In genomic region chr2:156774035-156774737, GRCm38 (mm10) we compare ENCODE assay signal across 9 mouse cellular contexts. TPM values are rescaled to one million over a fixed set of nuclear protein-coding genes. Genes with fewer than 3 reads are reported as not detected.
DNase-seq lines count a peak whose midpoint lies in the region; ATAC-seq and TF ChIP-seq lines count a peak whose summit lies in the region.
"Had no signal": no experiment of that assay in that cellular context is flagged by ENCODE, and none has a peak within 500 bp of the region (broad histone marks: within the 10 kb centered on the region; RNA-seq: fewer than 3 reads in every experiment).

No protein-coding gene starts in this region.

- no peaks in the 10 kb centered on the region for H3K9me3 ChIP-seq in lung, embryonic 16.5 days (ENCODE audit: control insufficient read depth, low read length)
- H3K9me3 ChIP-seq in forebrain, postnatal 0 days (ENCODE audit: low read length): no peaks in the 10 kb centered on the region
- no peaks in the 10 kb centered on the region for H3K9me3 ChIP-seq in limb, embryonic 13.5 days
- H3K9me3 ChIP-seq in stomach, postnatal 0 days (ENCODE audit: control insufficient read depth, low read length): no peaks in the 10 kb centered on the region

- peak overlapping the region; percentile 67 for H3K9ac ChIP-seq in lung, embryonic 16.5 days (ENCODE audit: low read length)
- no peak overlapping the region for H3K9ac ChIP-seq in forebrain, postnatal 0 days
- peak overlapping the region; percentile 72 for H3K9ac ChIP-seq in limb, embryonic 13.5 days
- H3K9ac ChIP-seq in stomach, postnatal 0 days (ENCODE audit: low read length): peak overlapping the region; percentile 87

- no peak for TF ChIP-seq EP300 in stomach, postnatal 0 days (optimal IDR thresholded peaks at IDR 0.05)

- 65% methylated on average over 13 of the region's 13 CpGs for WGBS in lung, embryonic 16.5 days
- whole genome bisulfite sequencing in forebrain, postnatal 0 days: 66% methylated on average over 13 of the region's 13 CpGs
- 72% methylated on average over 13 of the region's 13 CpGs for WGBS in limb, embryonic 13.5 days
- 64% methylated on average over 13 of the region's 13 CpGs for WGBS in stomach, postnatal 0 days

- peak overlapping the region; percentile 94 for H3K27ac ChIP-seq in lung, embryonic 16.5 days (ENCODE audit: low read length)
- H3K27ac ChIP-seq in forebrain, postnatal 0 days (ENCODE audit: low read depth, low read length): no peak overlapping the region
- peak overlapping the region; percentile 88 for H3K27ac ChIP-seq in limb, embryonic 13.5 days
- peak overlapping the region; percentile 95 for H3K27ac ChIP-seq in stomach, postnatal 0 days (replicated peaks)

- no peak for TF ChIP-seq CTCF in forebrain, postnatal 0 days (IDR thresholded peaks at IDR 0.05; ENCODE audit: low read depth)
- TF ChIP-seq CTCF in stomach, postnatal 0 days (IDR thresholded peaks at IDR 0.05; ENCODE audit: low read depth): no peak

- no peak for DNase-seq in lung, adult 18-20 months
- no peak for DNase-seq in forebrain, postnatal 0 days
- DNase-seq in stomach, postnatal 0 days (ENCODE audit: low spot score): peak; percentile 13
- no peak for DNase-seq in cerebellum, postnatal 4 days (ENCODE audit: low spot score in 2 of 2)
- DNase-seq in thymus, adult 18-20 months: no peak

- no peaks in the 10 kb centered on the region for H3K27me3 ChIP-seq in lung, embryonic 16.5 days (ENCODE audit: control insufficient read depth, insufficient read depth, low read depth, low read length)
- H3K27me3 ChIP-seq in forebrain, postnatal 0 days (ENCODE audit: insufficient read depth, low read length): no peaks in the 10 kb centered on the region
- no peaks in the 10 kb centered on the region for H3K27me3 ChIP-seq in limb, embryonic 13.5 days
- H3K27me3 ChIP-seq in stomach, postnatal 0 days (ENCODE audit: control insufficient read depth, insufficient read depth, low read length): no peaks in the 10 kb centered on the region

- H3K4me2 ChIP-seq in lung, embryonic 16.5 days (ENCODE audit: low read depth, low read length): peak overlapping the region; percentile 58
- H3K4me2 ChIP-seq in forebrain, postnatal 0 days (ENCODE audit: low read depth): peak overlapping the region; percentile 59
- peak overlapping the region; percentile 75 for H3K4me2 ChIP-seq in limb, embryonic 13.5 days (replicated peaks)
- H3K4me2 ChIP-seq in stomach, postnatal 0 days (replicated peaks; ENCODE audit: low read depth): peak overlapping the region; percentile 54

- peak overlapping the region; percentile 47; the same call in 1 of the 2 replicates for H3K4me3 ChIP-seq in lung, embryonic 16.5 days (ENCODE audit: low read length)
- peak overlapping the region; percentile 25; the same call in 1 of the 2 replicates for H3K4me3 ChIP-seq in forebrain, postnatal 0 days (ENCODE audit: low read depth, low read length)
- H3K4me3 ChIP-seq in limb, embryonic 13.5 days: peak overlapping the region; percentile 48
- H3K4me3 ChIP-seq in stomach, postnatal 0 days (ENCODE audit: low read depth, low read length): peak overlapping the region; percentile 58
- H3K4me3 ChIP-seq: erythroblast, embryonic 14.5 days had no signal

- peaks cover 22% of the 10 kb centered on the region for H3K4me1 ChIP-seq in lung, embryonic 16.5 days (replicated peaks; ENCODE audit: control insufficient read depth, insufficient read depth, low read length)
- H3K4me1 ChIP-seq in forebrain, postnatal 0 days (ENCODE audit: insufficient read depth): no peaks in the 10 kb centered on the region; the same call in 1 of the 2 replicates
- peaks cover 32% of the 10 kb centered on the region for H3K4me1 ChIP-seq in limb, embryonic 13.5 days
- no peaks in the 10 kb centered on the region for H3K4me1 ChIP-seq in stomach, postnatal 0 days (replicated peaks; ENCODE audit: control insufficient read depth, insufficient read depth)

- ATAC-seq in lung, embryonic 16.5 days (ENCODE audit: low read depth): no peak
- no peak for ATAC-seq in forebrain, postnatal 0 days
- ATAC-seq in limb, embryonic 13.5 days (ENCODE audit: low FRiP score, low read depth): no peak
- ATAC-seq in stomach, postnatal 0 days (ENCODE audit: low FRiP score, low TSS enrichment): peak; percentile 50; the same call in 1 of the 2 replicates
- ATAC-seq: activated CD4-positive, CD25-positive, alpha-beta regulatory T cell, adult 4 months had no signal

- no peaks in the 10 kb centered on the region for H3K36me3 ChIP-seq in lung, embryonic 16.5 days (ENCODE audit: control insufficient read depth, insufficient read depth, low read length)
- H3K36me3 ChIP-seq in forebrain, postnatal 0 days (ENCODE audit: insufficient read depth): no peaks in the 10 kb centered on the region
- no peaks in the 10 kb centered on the region for H3K36me3 ChIP-seq in limb, embryonic 13.5 days
- H3K36me3 ChIP-seq in stomach, postnatal 0 days (ENCODE audit: control insufficient read depth, insufficient read depth, low read length): no peaks in the 10 kb centered on the region

RNA-seq across cellular contexts. Expression of gene Myl9, which starts 1.0 kb away (rescaled TPM):
- 371 and 400 TPM in 2 replicates for polyA plus RNA-seq in lung, embryonic 16.5 days (2015; fragmentation: Nextera tagmentation; extraction: Ambion mirVana)
- total RNA-seq in forebrain, postnatal 0 days (2014; rRNA removed): 24.4 and 34.3 TPM in 2 replicates
- polyA plus RNA-seq in forebrain, postnatal 0 days (2015; fragmentation: Nextera tagmentation; extraction: Ambion mirVana): 34.6 and 39.6 TPM in 2 replicates
- 201 and 204 TPM in 2 replicates for polyA plus RNA-seq in limb, embryonic 13.5 days (2015; fragmentation: Nextera tagmentation; extraction: Ambion mirVana)
- 2,268 and 2,333 TPM in 2 replicates for polyA plus RNA-seq in stomach, postnatal 0 days (2015; fragmentation: Nextera tagmentation; extraction: Ambion mirVana)
- polyA plus RNA-seq: activated CD4-positive, CD25-positive, alpha-beta regulatory T cell, adult 4 months had no signal
